Mouse (Mus musculus) stomach, embryonic 16.5 days (tissue): Measurements from ENCODE around the gene Cacnb4. TPM values are rescaled to one million over a fixed set of nuclear protein-coding genes. Genes with fewer than 3 reads are reported as not detected.

Source experiments
- ATAC-seq: fragments of 200-750 bp; cut with Nextera tagmentation; 2 replicates; pipeline ENCODE4 v1.8.0; 2017; ENCODE audit warnings: moderate number of reproducible peaks, moderate TSS enrichment; ENCODE audit not compliant: insufficient read depth, low FRiP score
- H3K27ac ChIP-seq: fragments of 300-500 bp; sonication (generic); 2 replicates; pipeline ENCODE4 v1.5.1; 2014; ENCODE audit warnings: low read length
- H3K27me3 ChIP-seq: fragments of 300-500 bp; sonication (generic); 2 replicates; pipeline ENCODE4 v1.6.1; 2014; ENCODE audit warnings: low read length, control low read depth, mixed read lengths; ENCODE audit not compliant: control insufficient read depth, insufficient read depth
- H3K36me3 ChIP-seq: fragments of 300-500 bp; sonication (generic); 2 replicates; pipeline ENCODE4 v1.6.1; 2014; ENCODE audit warnings: low read length; ENCODE audit not compliant: control insufficient read depth, insufficient read depth
- H3K4me1 ChIP-seq: fragments of 300-500 bp; sonication (generic); 2 replicates; pipeline ENCODE4 v1.6.1; 2014; ENCODE audit warnings: low read length, control low read depth, mixed read lengths; ENCODE audit not compliant: control insufficient read depth, insufficient read depth
- H3K4me2 ChIP-seq: fragments of 300-500 bp; sonication (generic); 2 replicates; pipeline ENCODE4 v1.6.1; 2014; ENCODE audit warnings: low read depth, low read length, mixed read lengths
- H3K4me3 ChIP-seq: fragments of 300-500 bp; sonication (generic); replicated peaks from 2 replicates; pipeline ENCODE4 v1.5.1; 2014; ENCODE audit warnings: mild to moderate bottlenecking, low read length
- H3K9ac ChIP-seq: fragments of 300-500 bp; sonication (generic); 2 replicates; pipeline ENCODE4 v1.6.1; 2014; ENCODE audit warnings: low read length
- H3K9me3 ChIP-seq: fragments of 300-500 bp; sonication (generic); replicated peaks from 2 replicates; pipeline ENCODE4 v1.6.1; 2016; ENCODE audit warnings: low read length, control low read depth; ENCODE audit not compliant: control insufficient read depth
- WGBS: fragments of 180-500 bp; shearing (Covaris S2); extraction: QIAGEN DNeasy Blood & Tissue Kit; methylation state at CpG from one replicate; pipeline ENCODE4 v1.1.7; 2014; 5-methylcytosine and 5-hydroxymethylcytosine counted together
- polyA plus RNA-seq: library from polyadenylated mRNA; unstranded; fragments of >200 nt; fragmentation: Nextera tagmentation; extraction: Ambion mirVana; gene quantifications from 2 replicates; pipeline ENCODE4 v1.2.1, GENCODE M21; 2015

Gene Cacnb4
- 1.1 TPM in 2 replicates for polyA plus RNA-seq

DNA sequence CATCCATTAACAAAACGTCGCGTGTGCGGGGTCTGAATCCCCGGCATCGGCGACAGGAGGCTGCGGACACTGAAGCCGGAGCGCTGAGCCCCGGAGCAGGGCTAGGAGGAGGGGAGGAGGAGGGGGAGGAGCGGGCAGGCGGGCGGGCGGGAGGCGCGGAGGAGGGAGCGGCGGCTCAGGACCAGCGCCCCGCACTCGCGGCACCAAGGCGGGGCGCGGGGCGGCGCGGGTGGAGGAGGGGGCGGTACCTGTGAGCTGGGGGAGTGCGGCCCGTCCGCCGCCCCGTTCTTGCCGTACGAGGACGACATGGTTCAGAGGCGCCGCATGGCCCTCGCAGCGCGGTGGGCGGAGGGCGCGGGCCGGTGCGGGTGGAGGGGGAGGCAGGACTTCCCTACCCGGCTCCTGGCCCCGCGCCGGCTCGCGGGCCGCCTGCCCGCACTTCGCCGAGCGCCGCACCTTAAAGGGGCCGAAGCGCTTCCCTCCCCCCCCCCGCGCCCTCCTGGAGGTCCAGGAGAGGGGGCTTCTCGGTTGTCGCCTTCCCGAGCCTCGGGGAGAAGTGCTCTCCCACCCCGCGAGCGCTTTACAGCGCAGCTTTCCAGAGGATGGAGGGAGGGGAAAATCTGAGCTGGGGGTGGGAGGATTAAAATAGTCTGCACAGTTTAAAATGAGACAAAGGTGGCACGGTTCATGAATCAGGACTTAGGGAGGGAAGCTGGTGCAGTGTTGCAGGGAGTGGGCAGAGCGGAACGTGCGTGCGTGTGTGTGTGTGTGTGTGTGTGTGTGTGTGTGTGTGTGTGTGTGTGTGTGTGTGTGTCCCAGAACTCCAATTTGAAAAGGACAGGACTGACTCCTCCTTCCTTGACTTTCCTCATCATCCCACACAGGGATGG lies at the start of gene Cacnb4:
TSS of gene Cacnb4 (minus strand) at position 809 of the 890 bp plus-strand sequence.
- peaks cover 13% of the 10 kb centered on the region; the same call in 1 of the 2 replicates for H3K27me3 ChIP-seq
- H3K4me1 ChIP-seq = peaks cover 12% of the 10 kb centered on the region; the same call in 1 of the 2 replicates
- H3K9ac ChIP-seq = peak within 1 kb of the TSS; percentile 78
- no peak within 1 kb of the TSS for H3K27ac ChIP-seq
- H3K4me2 ChIP-seq = peak within 1 kb of the TSS; percentile 99
- ATAC-seq = peak; percentile 85
- WGBS = under 1% methylated on average over 58 of the region's 77 CpGs
- no peaks in the 10 kb centered on the region for H3K36me3 ChIP-seq
- peak within 1 kb of the TSS; percentile 68 for H3K4me3 ChIP-seq
- H3K9me3 ChIP-seq = no peaks in the 10 kb centered on the region

DNA sequence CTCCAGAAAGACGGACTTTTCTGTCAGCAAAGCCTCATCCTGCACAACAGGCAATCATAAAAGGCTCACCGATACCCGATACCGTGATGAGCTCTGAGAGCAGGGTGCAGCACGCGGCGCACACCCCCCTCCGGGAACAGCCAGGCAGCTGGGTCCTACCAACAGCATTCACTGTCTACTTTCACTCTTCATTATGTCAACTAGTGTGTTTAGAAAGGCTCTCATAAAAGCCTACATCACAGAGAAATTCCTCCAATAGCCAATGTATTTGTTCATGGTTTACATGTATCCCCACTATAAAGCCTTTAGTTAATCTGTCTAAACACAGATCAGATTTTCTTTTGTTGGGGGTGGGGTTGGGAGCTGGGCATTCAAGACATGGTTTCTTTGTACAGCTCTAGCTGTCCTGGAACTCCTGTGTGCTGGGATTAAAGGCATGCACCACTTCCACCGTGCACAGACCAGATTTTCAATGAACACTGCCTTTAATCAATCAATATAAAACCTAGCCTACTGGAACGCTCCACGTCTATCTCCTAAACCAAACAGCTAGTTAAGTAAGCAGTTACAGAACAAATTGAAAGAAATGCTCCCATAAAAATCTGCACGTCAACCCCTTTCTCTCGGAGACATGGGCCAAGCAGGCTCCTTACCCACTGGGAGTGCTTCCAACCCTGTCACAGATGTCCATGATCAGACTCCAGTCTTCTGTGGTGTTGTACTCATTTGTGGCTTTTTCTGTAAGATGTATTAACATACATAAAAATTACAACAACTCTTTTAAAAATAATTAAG lies 43.8 kb upstream of the Cacnb4 start:
- 0 out of 2 replicates have a peak overlapping the region, but pooled peaks have one; percentile 5 for H3K4me3 ChIP-seq
- H3K36me3 ChIP-seq = no peaks in the 10 kb centered on the region
- peak; percentile 58; the same call in 1 of the 2 replicates for ATAC-seq
- no peak overlapping the region for H3K9ac ChIP-seq
- peak overlapping the region; percentile 27; the same call in 1 of the 2 replicates for H3K4me2 ChIP-seq
- H3K4me1 ChIP-seq = no peaks in the 10 kb centered on the region
- 36% methylated on average over 13 of the region's 13 CpGs for WGBS
- H3K27me3 ChIP-seq = no peaks in the 10 kb centered on the region
- H3K9me3 ChIP-seq = no peaks in the 10 kb centered on the region
- H3K27ac ChIP-seq = no peak overlapping the region

DNA sequence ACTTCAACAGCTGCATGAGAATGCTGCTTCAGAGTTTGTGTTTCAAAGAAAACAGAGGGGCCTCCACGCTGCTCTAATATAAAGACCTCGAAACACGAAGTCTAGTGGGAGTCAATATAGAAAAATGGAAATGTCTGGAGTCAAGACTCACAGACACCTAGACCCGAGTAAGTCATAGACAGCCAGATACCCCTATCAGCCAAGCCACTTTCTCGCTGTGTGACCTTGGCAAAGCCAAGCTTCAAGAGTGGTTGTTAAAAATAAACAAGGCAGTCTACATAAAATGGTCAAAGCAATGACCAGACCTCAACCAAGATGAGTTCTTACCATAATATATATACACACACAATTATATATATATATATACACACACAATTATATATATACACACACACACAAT lies 40.4 kb upstream of the Cacnb4 start:
- no peak for ATAC-seq
- no peaks in the 10 kb centered on the region; the same call in 1 of the 2 replicates for H3K36me3 ChIP-seq
- H3K4me2 ChIP-seq = no peak overlapping the region
- no peak overlapping the region for H3K4me3 ChIP-seq
- H3K27ac ChIP-seq = no peak overlapping the region
- no peaks in the 10 kb centered on the region for H3K9me3 ChIP-seq
- no peaks in the 10 kb centered on the region for H3K27me3 ChIP-seq
- H3K9ac ChIP-seq = no peak overlapping the region
- H3K4me1 ChIP-seq = no peaks in the 10 kb centered on the region
- 94% methylated on average over 5 of the region's 5 CpGs for WGBS

DNA sequence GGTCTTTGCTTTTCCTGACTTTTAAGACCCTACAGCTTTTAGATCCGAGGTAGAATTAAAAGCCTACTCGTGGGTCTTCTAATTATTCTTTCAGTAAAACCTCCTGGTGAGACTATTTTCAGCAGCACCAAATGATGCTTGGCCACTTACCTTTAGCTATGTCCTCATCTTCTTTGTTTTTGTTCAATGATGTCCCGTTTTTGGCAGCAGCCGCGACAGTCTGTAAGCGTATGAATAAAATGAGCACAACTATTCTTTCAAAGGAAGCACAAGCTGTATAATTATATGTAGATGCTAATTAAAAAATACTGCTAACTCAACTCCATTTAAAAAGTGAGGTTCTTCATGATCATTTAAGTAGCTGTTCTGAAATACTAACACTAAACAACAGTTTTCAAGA lies 38.9 kb upstream of the Cacnb4 start:
- 92% methylated on average over 6 of the region's 6 CpGs for WGBS
- H3K9ac ChIP-seq = no peak overlapping the region

DNA sequence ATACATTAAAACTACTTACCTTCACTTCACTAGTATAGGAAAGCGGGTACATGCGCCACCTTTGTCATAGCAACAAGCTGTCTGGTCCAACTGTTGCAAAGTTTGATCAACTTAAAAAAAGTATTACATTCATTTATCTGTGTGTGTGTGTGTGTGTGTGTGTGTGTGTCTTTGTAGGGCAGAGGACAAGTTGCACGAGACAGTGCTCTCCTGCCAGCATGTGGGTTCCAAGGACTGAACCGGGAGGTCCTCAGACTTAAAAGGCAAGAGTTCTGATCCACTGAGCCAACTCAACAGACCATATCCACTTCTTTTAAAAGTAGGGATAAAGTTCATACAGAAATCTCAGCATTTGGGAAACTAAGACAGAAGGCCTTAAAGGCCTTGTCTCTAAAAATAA lies 37.5 kb upstream of the Cacnb4 start:
- 93% methylated on average over 4 of the region's 4 CpGs for WGBS

More for the DNA sequence above, 38.9 kb upstream of the Cacnb4 start:
- H3K4me2 ChIP-seq = no peak overlapping the region
- H3K4me3 ChIP-seq = no peak overlapping the region
- no peaks in the 10 kb centered on the region for H3K27me3 ChIP-seq
- H3K36me3 ChIP-seq = no peaks in the 10 kb centered on the region; the same call in 1 of the 2 replicates
- no peak overlapping the region for H3K27ac ChIP-seq
- H3K9me3 ChIP-seq = no peaks in the 10 kb centered on the region
- no peak for ATAC-seq
- no peaks in the 10 kb centered on the region for H3K4me1 ChIP-seq

DNA sequence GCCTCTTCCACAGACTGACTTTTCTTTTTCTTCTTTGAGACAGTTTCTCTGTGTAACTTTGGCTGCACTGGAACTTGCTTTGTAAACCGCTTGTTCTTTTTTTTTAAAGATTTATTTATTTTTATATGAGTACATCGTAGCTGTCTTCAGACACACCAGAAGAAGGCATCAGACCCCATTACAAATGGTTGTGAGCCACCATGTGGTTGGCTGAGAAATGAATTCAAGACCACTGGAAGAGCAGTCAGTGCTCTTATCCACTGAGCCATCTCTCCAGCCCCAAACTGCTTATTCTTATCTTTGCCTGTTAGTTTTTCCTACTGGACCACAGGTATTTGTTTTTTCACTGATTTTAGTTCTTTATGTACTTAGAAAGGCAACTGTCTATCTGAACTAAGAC lies 34.2 kb upstream of the Cacnb4 start:
- Histone ChIP-seq H3K9me3 (no peaks in the 10 kb centered on the region), H3K9ac (no peak overlapping the region), H3K4me3 (no peak overlapping the region), H3K4me2 (no peak overlapping the region), H3K27me3 (no peaks in the 10 kb centered on the region), H3K36me3 (peaks cover 9% of the 10 kb centered on the region), H3K27ac (no peak overlapping the region), H3K4me1 (no peaks in the 10 kb centered on the region)
- no peak for ATAC-seq
- 86% methylated on average over 2 of the region's 2 CpGs for WGBS

More for the DNA sequence above, 37.5 kb upstream of the Cacnb4 start:
- H3K4me1 ChIP-seq = no peaks in the 10 kb centered on the region
- no peak overlapping the region for H3K4me3 ChIP-seq
- H3K9me3 ChIP-seq = no peaks in the 10 kb centered on the region
- peaks cover 5% of the 10 kb centered on the region; the same call in 1 of the 2 replicates for H3K36me3 ChIP-seq
- no peaks in the 10 kb centered on the region for H3K27me3 ChIP-seq
- H3K27ac ChIP-seq = no peak overlapping the region
- H3K4me2 ChIP-seq = no peak overlapping the region
- no peak for ATAC-seq
- H3K9ac ChIP-seq = no peak overlapping the region

DNA sequence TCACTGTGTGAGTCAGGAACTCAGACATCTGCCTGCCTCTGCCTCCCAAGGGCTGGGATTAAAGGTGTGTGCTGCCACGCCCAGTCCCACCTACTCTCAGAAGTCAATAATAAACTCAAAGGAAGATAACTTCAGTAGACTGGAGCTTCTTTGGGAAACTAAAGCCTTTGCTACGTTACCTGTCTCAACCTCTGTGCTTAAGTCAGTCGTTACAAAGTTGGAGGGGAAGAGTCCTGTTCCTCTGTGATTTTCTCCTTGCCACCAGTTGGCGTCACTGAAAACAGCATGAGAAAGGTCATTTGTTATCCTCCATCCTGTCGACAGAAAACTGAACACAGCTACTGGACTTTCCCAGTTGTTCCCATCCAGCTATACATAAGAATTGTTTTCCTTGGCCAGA lies 32.8 kb upstream of the Cacnb4 start:
- no peak for ATAC-seq
- no peak overlapping the region for H3K4me3 ChIP-seq
- H3K9ac ChIP-seq = no peak overlapping the region
- no peak overlapping the region for H3K4me2 ChIP-seq
- H3K4me1 ChIP-seq = no peaks in the 10 kb centered on the region
- no peaks in the 10 kb centered on the region for H3K9me3 ChIP-seq
- H3K27ac ChIP-seq = no peak overlapping the region
- peaks cover 9% of the 10 kb centered on the region for H3K36me3 ChIP-seq
- H3K27me3 ChIP-seq = no peaks in the 10 kb centered on the region
- WGBS = 90% methylated on average over 5 of the region's 5 CpGs

DNA sequence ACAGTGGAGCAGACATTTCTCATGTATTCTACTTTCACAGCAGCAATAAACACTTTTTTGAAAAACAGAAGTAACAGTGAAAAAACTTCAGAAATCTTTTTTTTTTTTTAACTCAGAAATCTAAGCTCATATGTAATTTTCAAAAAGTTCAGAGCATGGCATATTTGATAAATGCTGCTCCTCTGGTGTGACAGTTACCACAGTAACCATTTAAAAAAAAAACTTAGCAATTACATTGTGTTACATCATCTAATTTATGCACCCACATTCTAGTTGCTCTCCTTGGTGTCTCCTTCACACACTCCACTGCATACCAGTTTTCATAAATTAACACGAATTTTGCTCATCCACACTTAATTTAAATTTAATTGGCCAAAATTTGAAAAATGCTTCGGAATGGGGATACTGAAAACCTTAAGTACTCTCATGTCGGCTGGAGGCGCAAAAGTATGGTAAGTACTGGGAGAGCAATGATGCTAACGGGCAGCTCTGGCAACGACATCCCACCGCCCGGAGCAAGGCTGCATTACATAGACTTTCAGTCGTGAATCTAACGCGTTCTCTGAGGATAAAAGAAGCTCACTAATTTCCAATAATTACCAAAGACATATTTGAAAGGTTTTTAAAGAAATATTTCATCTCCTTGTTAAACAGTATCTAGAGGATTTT lies 24.9 kb upstream of the Cacnb4 start:
- H3K36me3 ChIP-seq = peaks cover 8% of the 10 kb centered on the region
- WGBS = 88% methylated on average over 11 of the region's 11 CpGs
- no peaks in the 10 kb centered on the region for H3K4me1 ChIP-seq
- H3K4me2 ChIP-seq = no peak overlapping the region
- H3K27me3 ChIP-seq = no peaks in the 10 kb centered on the region
- no peak overlapping the region for H3K27ac ChIP-seq
- no peak for ATAC-seq
- H3K9ac ChIP-seq = no peak overlapping the region
- no peaks in the 10 kb centered on the region for H3K9me3 ChIP-seq
- no peak overlapping the region for H3K4me3 ChIP-seq
